Mouse (Mus musculus) kidney, adult 2 months (tissue): ENCODE results near the gene Satb2. TPM values are rescaled to one million over a fixed set of nuclear protein-coding genes. Genes with fewer than 3 reads are reported as not detected.
A peak's percentile ranks its signal among the peaks of the same experiment; 100 is the strongest.

ENCODE experiments used
- DNase-seq: peaks from one replicate; pipeline ENCODE4 v3.0.0; 2021
- H3K27ac ChIP-seq: fragments of 200-500 bp; 2 replicates; pipeline ENCODE4 v1.5.1; 2012; ENCODE audit warnings: low read depth, low read length, control low read depth, inconsistent platforms; ENCODE audit not compliant: insufficient read depth
- H3K27me3 ChIP-seq: fragments of 200-500 bp; replicated peaks from 2 replicates; pipeline ENCODE4 v1.6.1; 2012; ENCODE audit warnings: mild to moderate bottlenecking, moderate library complexity, low read length, inconsistent platforms; ENCODE audit not compliant: control insufficient read depth, insufficient read depth
- H3K36me3 ChIP-seq: fragments of 200-500 bp; 2 replicates; pipeline ENCODE4 v1.6.1; 2012; ENCODE audit warnings: mild to moderate bottlenecking, moderate library complexity, low read length, inconsistent platforms; ENCODE audit not compliant: control insufficient read depth, insufficient read depth
- H3K4me1 ChIP-seq: fragments of 200-500 bp; 2 replicates; pipeline ENCODE4 v1.6.1; 2011; ENCODE audit warnings: low read length; ENCODE audit not compliant: control insufficient read depth, insufficient read depth
- H3K4me3 ChIP-seq: fragments of 200-500 bp; 2 replicates; pipeline ENCODE4 v1.5.1; 2011; ENCODE audit warnings: mild to moderate bottlenecking, low read depth, low read length, control low read depth; ENCODE audit not compliant: insufficient read depth
- CTCF ChIP-seq: fragments of 200-500 bp; conservative IDR thresholded peaks from 2 replicates; pipeline ENCODE4 v1.5.1; 2011; ENCODE audit warnings: low read depth, mild to moderate bottlenecking, control low read depth, low read length, moderate library complexity, mixed read lengths; ENCODE audit not compliant: insufficient read depth, insufficient read length
- POLR2A ChIP-seq: fragments of 200-500 bp; IDR thresholded peaks from one replicate; pipeline ENCODE4 v1.6.1; 2011; ENCODE audit warnings: low read depth, low read length, control low read depth
- WGBS: fragments of 180-500 bp; shearing (Covaris S2); methylation state at CpG from one replicate; pipeline ENCODE4 v1.1.7; 2018; 5-methylcytosine and 5-hydroxymethylcytosine counted together
- polyA plus RNA-seq: library from polyadenylated mRNA; depleted of rRNA; stranded (reverse); fragments of >200 nt; gene quantifications from 2 replicates; pipeline ENCODE4 v1.2.3, GENCODE M21; 2012

Gene Satb2
- polyA plus RNA-seq, 1 experiment, result 4.7 TPM

DNA sequence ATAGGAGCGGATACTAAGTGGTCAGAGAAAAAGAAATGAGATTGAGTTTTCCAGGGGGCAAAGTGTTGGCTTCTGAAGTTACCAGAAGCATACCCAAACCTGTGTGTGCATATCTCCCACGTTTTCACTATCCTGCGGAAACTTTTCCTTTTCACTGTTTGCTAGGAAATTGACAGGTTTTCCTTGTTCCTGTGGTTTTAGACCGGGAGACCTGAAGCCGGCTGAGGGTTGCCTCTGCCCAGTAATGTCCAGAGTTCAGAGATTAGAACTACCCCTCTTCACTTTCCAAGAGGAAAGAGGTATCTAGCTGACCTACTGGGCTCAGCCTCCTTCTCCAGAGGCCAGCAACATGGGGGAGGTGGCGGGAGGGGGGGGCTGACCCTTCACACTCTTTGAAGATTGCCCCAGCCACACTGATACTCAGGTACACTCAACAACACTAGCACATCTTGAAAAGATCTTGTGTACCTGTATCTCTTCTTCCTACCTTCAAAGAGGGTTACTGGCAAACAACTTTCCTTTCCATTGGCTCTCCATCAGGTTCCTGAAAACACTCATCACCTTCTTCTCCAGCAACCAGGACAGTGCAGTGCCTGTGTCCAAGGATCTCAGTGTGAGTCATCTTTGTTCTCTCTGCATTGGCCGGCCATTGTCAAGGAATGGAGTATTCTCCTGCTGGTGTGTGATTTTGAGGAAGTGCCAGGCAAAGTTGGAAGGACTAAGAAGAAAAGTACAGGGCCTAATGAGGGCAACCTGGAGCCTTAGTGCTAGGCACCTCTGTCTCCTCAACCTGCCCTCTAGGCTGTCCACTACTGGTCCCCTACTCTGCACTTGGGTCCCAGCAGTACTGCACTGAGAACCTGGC is 1.3 kb upstream of the Satb2 start:
- peak; percentile 15 for DNase-seq
- Histone ChIP-seq H3K27ac (no peak overlapping the region), H3K4me3 (no peak overlapping the region), H3K4me1 (no peaks in the 10 kb centered on the region), H3K27me3 (peaks cover 1% of the 10 kb centered on the region; the same call in 1 of the 2 replicates), H3K36me3 (no peaks in the 10 kb centered on the region)
- WGBS, result 22% methylated on average over 7 of the region's 7 CpGs
- no peak for TF ChIP-seq CTCF
- no peak for TF ChIP-seq POLR2A

DNA sequence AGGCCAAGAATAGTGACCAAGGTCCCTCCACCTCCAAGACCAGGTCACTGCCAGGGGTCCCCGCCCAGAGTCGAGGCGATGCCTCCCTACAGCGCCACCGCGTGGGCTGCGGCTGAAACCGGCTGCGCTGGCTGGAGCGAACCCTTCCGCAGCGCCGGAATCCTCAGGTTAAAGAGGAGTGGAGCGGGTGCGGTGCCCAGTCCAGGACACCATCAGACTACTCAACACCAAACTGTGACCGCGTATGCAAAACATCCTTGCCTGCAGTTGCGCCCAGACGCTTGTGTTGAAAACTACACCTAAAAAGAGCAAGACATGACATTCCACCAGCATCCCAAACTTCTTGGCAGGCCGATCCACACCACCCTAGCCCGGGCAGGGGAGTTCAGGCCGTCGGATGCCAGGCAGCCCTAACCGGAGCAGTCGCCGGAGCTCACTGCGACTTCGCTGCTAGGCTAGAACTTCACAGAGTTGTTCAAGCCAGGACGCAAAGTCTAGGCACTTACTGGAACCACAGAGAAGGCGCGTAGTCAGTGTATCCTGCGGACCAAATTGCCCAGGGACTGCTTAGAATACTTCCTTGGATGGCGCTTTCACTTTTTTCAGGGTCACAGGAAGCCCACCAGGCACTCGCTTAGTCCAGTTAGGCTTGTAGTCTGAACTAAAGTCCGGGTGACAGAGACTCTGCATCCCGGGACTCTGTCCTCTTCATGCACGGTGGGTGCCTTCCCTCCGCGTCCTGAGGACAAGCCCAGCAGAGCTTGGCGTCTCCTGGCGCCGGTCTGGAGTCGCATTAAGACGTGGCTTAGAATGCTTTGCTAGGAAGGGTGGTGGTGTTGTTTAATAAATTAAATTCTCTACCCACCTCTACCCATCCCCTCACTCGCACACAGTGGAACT is 999 bp downstream of the Satb2 start:
- 2% methylated on average over 45 of the region's 45 CpGs for WGBS
- Histone ChIP-seq H3K4me1 (no peaks in the 10 kb centered on the region), H3K36me3 (no peaks in the 10 kb centered on the region), H3K27ac (peak overlapping the region; percentile 18; the same call in 1 of the 2 replicates), H3K4me3 (peak overlapping the region; percentile 18), H3K27me3 (peaks cover 1% of the 10 kb centered on the region; the same call in 1 of the 2 replicates)
- peak; percentile 85 for DNase-seq
- TF ChIP-seq POLR2A (no peak), CTCF (peak; percentile 65)

DNA sequence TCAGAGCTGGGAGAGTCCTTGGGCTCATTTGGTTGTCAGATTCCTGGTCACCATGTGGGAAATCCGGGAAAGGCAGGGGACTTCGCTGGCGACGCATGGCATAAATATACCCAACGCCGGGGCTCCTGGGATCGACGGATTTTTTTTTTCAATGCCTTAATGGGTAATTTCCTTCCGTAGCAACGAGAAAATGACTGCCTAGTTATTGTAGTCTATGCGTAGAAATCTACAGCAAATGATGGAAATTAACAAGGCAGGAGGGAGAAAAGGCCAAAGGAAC is 1.7 kb downstream of the Satb2 start:
- no peaks in the 10 kb centered on the region for H3K4me1 ChIP-seq

DNA sequence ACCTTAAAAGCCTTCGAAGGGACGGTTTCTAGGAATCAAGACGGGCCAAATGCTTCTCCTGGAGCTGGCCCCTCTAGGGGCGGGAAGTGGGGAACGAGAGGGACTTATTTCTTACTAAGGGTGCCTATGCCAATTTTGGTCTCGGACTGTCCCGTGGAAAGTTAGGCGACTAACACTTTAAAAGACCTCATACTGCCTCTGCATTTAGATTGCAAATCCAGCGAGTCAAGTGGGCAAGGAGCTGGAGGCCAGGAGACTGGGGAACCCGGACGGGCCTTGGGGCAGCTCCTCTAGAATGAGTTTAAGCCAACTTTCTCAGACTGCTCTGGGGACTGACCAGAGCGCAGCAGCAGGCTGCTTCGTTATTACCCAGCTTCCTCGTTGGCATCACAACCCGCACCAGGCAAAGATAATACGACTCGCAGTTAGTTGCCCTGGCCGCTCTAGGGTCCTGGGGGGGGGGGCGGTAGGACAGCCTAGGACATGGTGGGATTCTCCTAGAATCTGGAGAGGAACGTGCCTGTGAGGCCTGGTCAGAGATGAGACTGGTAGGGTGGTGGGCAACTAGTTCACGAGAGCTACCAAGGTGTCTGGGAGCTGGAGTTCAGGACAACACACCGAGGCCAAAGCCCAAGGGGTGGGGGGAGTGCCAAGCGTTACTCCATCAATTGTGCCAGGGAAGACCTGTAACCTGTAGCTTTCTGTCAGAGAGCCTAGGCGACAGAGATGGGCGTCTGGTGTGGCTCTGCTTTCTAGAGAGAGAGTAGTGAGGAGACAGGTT is 2.2 kb downstream of the Satb2 start:
- TF ChIP-seq POLR2A (no peak), CTCF (no peak)
- Histone ChIP-seq H3K4me1 (no peaks in the 10 kb centered on the region), H3K4me3 (no peak overlapping the region; the same call in 1 of the 2 replicates), H3K36me3 (no peaks in the 10 kb centered on the region), H3K27me3 (peaks cover 1% of the 10 kb centered on the region; the same call in 1 of the 2 replicates), H3K27ac (peak overlapping the region; percentile 39; the same call in 1 of the 2 replicates)
- peak; percentile 29 for DNase-seq
- WGBS, result 18% methylated on average over 25 of the region's 25 CpGs

More for the DNA sequence above, 1.7 kb downstream of the Satb2 start:
- Histone ChIP-seq H3K4me3 (no peak overlapping the region; the same call in 1 of the 2 replicates), H3K27me3 (peaks cover 1% of the 10 kb centered on the region; the same call in 1 of the 2 replicates), H3K27ac (0 out of 2 replicates have a peak overlapping the region, but pooled peaks have one; percentile 14), H3K36me3 (no peaks in the 10 kb centered on the region)
- DNase-seq, result no peak
- WGBS, result 9% methylated on average over 11 of the region's 11 CpGs
- TF ChIP-seq CTCF (no peak), POLR2A (no peak)

DNA sequence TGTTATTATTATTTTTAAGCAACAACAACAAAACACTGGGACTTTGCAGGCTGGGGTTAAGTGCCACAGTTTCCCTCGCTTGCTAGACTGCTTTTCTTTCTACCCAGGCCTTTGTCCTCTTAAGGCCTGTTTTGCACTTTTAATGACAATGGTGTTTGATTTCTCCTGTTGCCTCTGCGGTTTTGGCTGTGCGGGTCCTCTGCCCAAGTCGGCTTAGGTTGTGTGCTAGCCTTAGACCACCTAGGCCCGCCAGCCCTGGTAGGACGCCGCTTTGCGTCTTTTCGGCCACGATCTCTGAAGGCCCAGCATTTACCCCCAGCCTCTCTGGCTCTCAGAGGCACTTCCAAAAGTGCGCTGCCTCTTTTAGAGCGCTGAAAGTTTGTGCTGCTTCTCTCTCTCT is 2.9 kb downstream of the Satb2 start:
- peaks cover 1% of the 10 kb centered on the region; the same call in 1 of the 2 replicates for H3K27me3 ChIP-seq
- 24% methylated on average over 12 of the region's 12 CpGs for WGBS
- peaks cover 2% of the 10 kb centered on the region; the same call in 1 of the 2 replicates for H3K4me1 ChIP-seq
- DNase-seq, result peak; percentile 23
- H3K4me3 ChIP-seq, result no peak overlapping the region
- no peak overlapping the region for H3K27ac ChIP-seq
- H3K36me3 ChIP-seq, result no peaks in the 10 kb centered on the region
- TF ChIP-seq CTCF, result no peak
- TF ChIP-seq POLR2A, result no peak

DNA sequence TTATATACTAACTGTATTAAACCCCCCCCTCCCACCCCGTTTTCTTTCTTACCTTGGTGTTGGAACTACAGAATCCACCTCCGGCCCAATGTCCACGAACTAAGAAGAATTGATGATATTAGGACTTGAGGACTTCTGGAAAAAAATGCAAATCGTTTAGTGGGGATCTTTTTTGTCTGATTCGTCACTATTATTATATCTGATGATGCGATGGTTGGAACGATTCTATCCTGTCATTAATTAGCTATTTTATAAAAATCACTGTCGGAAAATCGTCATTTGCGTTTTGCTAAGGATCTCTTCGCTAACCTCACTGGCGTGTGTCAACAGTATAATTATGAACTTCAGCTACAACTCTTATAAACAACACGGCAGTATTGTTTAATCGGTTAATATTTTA is 4.3 kb downstream of the Satb2 start:
- peak; percentile 32 for DNase-seq
- Histone ChIP-seq H3K4me3 (no peak overlapping the region), H3K27ac (no peak overlapping the region), H3K36me3 (no peaks in the 10 kb centered on the region), H3K4me1 (peaks cover 7% of the 10 kb centered on the region; the same call in 1 of the 2 replicates), H3K27me3 (peaks cover 5% of the 10 kb centered on the region; the same call in 1 of the 2 replicates)
- no peak for TF ChIP-seq POLR2A
- no peak for TF ChIP-seq CTCF
- WGBS, result 22% methylated on average over 14 of the region's 14 CpGs
